Mouse (Mus musculus) olfactory bulb, adult 2 months (tissue): ENCODE results near the gene Nt5c2.

Experiments used
- CTCF ChIP-seq: fragments of 200-500 bp; IDR thresholded peaks from 2 replicates; pipeline ENCODE4 v1.5.1; 2012; ENCODE audit warnings: low read depth, mild to moderate bottlenecking, low read length, moderate library complexity; ENCODE audit not compliant: insufficient read depth
- POLR2A ChIP-seq: fragments of 200-500 bp; IDR thresholded peaks from 2 replicates; pipeline ENCODE4 v1.6.1; 2012; ENCODE audit warnings: mild to moderate bottlenecking, low read depth, low read length, moderate library complexity; ENCODE audit not compliant: insufficient read depth

DNA sequence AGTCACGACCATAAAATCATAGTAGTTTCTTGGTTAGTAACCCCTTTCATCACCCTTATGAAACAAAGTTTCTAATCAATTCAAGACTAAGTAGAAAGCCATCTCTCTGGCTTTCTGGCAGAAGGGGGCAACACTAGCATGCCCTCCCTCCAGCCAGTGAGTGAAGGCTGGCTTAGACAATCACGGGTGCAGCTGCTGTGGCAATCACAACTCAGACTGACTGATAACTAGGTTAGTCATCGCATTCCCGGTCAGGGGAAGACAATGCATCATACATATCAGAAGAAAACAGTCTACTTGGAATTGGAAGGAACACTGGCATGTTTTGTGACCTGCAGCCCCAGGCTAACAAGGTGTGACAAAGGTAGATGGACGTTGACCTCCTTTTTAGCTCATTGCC is 115.1 kb downstream of the Nt5c2 start:
- TF ChIP-seq CTCF: no peak
- TF ChIP-seq POLR2A: no peak
